Mouse (Mus musculus) embryonic stem cell, embryonic (primary cell): Measurements from ENCODE around the gene P2rx7.
"Not testable (repeated sequence)": the region's sequence is repeated elsewhere in the genome, so short reads cannot be mapped to it uniquely, and the experiment has no call there.

Experiments
- CTCF ChIA-PET, 4 experiments: fragments of 300-600 bp in 2 of 4; fragments of 350-600 bp in 2 of 4; sonication (Branson Sonifier 250); formaldehyde crosslinking; loops; one replicate each; lab custom pipeline; 2022; ENCODE audit warnings: inconsistent platforms in 2 of 4; lab: Charles Lee
- POLR2A ChIA-PET, 4 experiments: fragments of 300-600 bp in 2 of 4; fragments of 350-600 bp in 2 of 4; sonication (Branson Sonifier 250); formaldehyde crosslinking; loops; one replicate each; lab custom pipeline; 2022; ENCODE audit warnings: antibody characterized with exemption in 4 of 4, inconsistent platforms in 1 of 4; lab: Charles Lee

The P2rx7 gene

GRCm38 (mm10) chr5:122662501-122662900, 18.8 kb downstream of the P2rx7 start:
- POLR2A ChIA-PET, result interaction anchor here in 2 of 4 experiments (0.6 to 2.2 kb wide), 4 partner anchors 14 to 930 kb away, joined by 3 to 7 read pairs (median 4); no protein-coding TSS in a partner anchor
- CTCF ChIA-PET, result interaction anchor here (0.5 to 1.0 kb wide), 6 partner anchors 52 to 520 kb away, joined by 3 read pairs; no protein-coding TSS in a partner anchor

GRCm38 (mm10) chr5:122665036-122665435, 21.3 kb downstream of the P2rx7 start:
- POLR2A ChIA-PET, result no interaction called here

GRCm38 (mm10) chr5:122668981-122669897, 25.5 kb downstream of the P2rx7 start:
- ChIA-PET POLR2A (interaction anchor here (0.6 to 0.9 kb wide), 4 partner anchors 12 to 542 kb away, joined by 3 to 11 read pairs (median 4); no protein-coding TSS in a partner anchor), CTCF (interaction anchor here in 3 of 4 experiments (0.6 to 0.8 kb wide), 4 partner anchors 11 to 719 kb away, joined by 3 to 4 read pairs (median 3); no protein-coding TSS in a partner anchor)

More at GRCm38 (mm10) chr5:122665036-122665435, 21.3 kb downstream of the P2rx7 start:
- CTCF ChIA-PET, result interaction anchor here in 1 of 4 experiments (0.6 kb wide), 1 partner anchor 61 kb away, joined by 3 read pairs; no protein-coding TSS in a partner anchor

- CTCF ChIA-PET, result interaction anchor here in 1 of 4 experiments (0.6 kb wide), 1 partner anchor 404 kb away, joined by 3 read pairs; no protein-coding TSS in a partner anchor
- POLR2A ChIA-PET, result not testable (repeated sequence)
Measured at GRCm38 (mm10) chr5:122671641-122672040, 27.9 kb downstream of the P2rx7 start.

GRCm38 (mm10) chr5:122672298-122672697, 28.6 kb downstream of the P2rx7 start:
- POLR2A ChIA-PET, result no interaction called here
- CTCF ChIA-PET, result interaction anchor here in 2 of 4 experiments (0.6 to 0.7 kb wide), 2 partner anchors 9 to 404 kb away, joined by 3 read pairs; no protein-coding TSS in a partner anchor

- ChIA-PET CTCF (interaction anchor here in 1 of 4 experiments (0.7 kb wide), 1 partner anchor 10 kb away, joined by 4 read pairs; no protein-coding TSS in a partner anchor), POLR2A (interaction anchor here in 2 of 4 experiments (0.6 to 1.4 kb wide), 3 partner anchors 14 to 178 kb away, joined by 4 to 6 read pairs (median 4); no protein-coding TSS in a partner anchor)
Measured at GRCm38 (mm10) chr5:122676002-122676401, 32.3 kb downstream of the P2rx7 start.

GRCm38 (mm10) chr5:122677983-122678382, 34.3 kb downstream of the P2rx7 start:
- ChIA-PET CTCF (interaction anchor here in 3 of 4 experiments (0.6 to 1.3 kb wide), 3 partner anchors 41 to 589 kb away, joined by 3 to 4 read pairs (median 4); no protein-coding TSS in a partner anchor), POLR2A (interaction anchor here in 2 of 4 experiments (0.5 to 0.7 kb wide), 2 partner anchors 144 to 202 kb away, joined by 3 to 5 read pairs; no protein-coding TSS in a partner anchor)

GRCm38 (mm10) chr5:122679881-122680280, 36.2 kb downstream of the P2rx7 start:
- CTCF ChIA-PET, result no interaction called here
- POLR2A ChIA-PET, result interaction anchor here in 2 of 4 experiments (0.9 to 2.0 kb wide), 7 partner anchors 19 to 227 kb away, joined by 3 to 6 read pairs (median 4); partner anchors contain the start of genes P2rx4 (in 1 of the 2) and P2rx7 (in 1 of the 2)

- POLR2A ChIA-PET, result interaction anchor here in 3 of 4 experiments (0.6 to 2.0 kb wide), 25 partner anchors 9 to 610 kb away, joined by 3 to 8 read pairs (median 3); partner anchors contain the start of genes P2rx4 (in 2 of the 3) and P2rx7 (in 1 of the 3)
- CTCF ChIA-PET, result interaction anchor here in 3 of 4 experiments (0.6 to 1.5 kb wide), 8 partner anchors 9 to 383 kb away, joined by 3 to 7 read pairs (median 4); partner anchors contain the start of gene P2rx4 (in 1 of the 3)
Measured at GRCm38 (mm10) chr5:122681276-122681675, 37.6 kb downstream of the P2rx7 start.

- CTCF ChIA-PET, result no interaction called here
- POLR2A ChIA-PET, result interaction anchor here in 1 of 4 experiments (0.7 kb wide), 1 partner anchor 14 kb away, joined by 3 read pairs; no protein-coding TSS in a partner anchor
Measured at GRCm38 (mm10) chr5:122683926-122684325, 40.2 kb downstream of the P2rx7 start.

GRCm38 (mm10) chr5:122687391-122687790, 43.7 kb downstream of the P2rx7 start:
- CTCF ChIA-PET, result no interaction called here
- POLR2A ChIA-PET, result interaction anchor here in 1 of 4 experiments (0.6 kb wide), 1 partner anchor 38 kb away, joined by 3 read pairs; no protein-coding TSS in a partner anchor

GRCm38 (mm10) chr5:122689153-122689552, 45.4 kb downstream of the P2rx7 start:
- ChIA-PET POLR2A (interaction anchor here in 2 of 4 experiments (0.7 to 1.4 kb wide), 3 partner anchors 10 to 20 kb away, joined by 3 to 7 read pairs (median 3); partner anchors contain the start of gene P2rx4 (in 1 of the 2)), CTCF (no interaction called here)

GRCm38 (mm10) chr5:122690486-122690885, 46.8 kb downstream of the P2rx7 start:
- POLR2A ChIA-PET, result interaction anchor here in 3 of 4 experiments (0.9 to 1.2 kb wide), 4 partner anchors 9 to 19 kb away, joined by 3 to 5 read pairs (median 3); partner anchors contain the start of gene P2rx4 (in 1 of the 3)
- CTCF ChIA-PET, result no interaction called here

GRCm38 (mm10) chr5:122693431-122694207, 49.9 kb downstream of the P2rx7 start:
- ChIA-PET POLR2A (interaction anchor here in 2 of 4 experiments (0.5 to 1.6 kb wide), 6 partner anchors 10 to 41 kb away, joined by 3 to 6 read pairs (median 5); partner anchors contain the start of gene P2rx4 (in 2 of the 2)), CTCF (interaction anchor here in 1 of 4 experiments (1.0 kb wide), 1 partner anchor 71 kb away, joined by 3 read pairs; no protein-coding TSS in a partner anchor)

GRCm38 (mm10) chr5:122695516-122695915, 51.8 kb downstream of the P2rx7 start:
- CTCF ChIA-PET, result no interaction called here
- POLR2A ChIA-PET, result interaction anchor here in 1 of 4 experiments (0.6 kb wide), 1 partner anchor 74 kb away, joined by 3 read pairs; no protein-coding TSS in a partner anchor

GRCm38 (mm10) chr5:122698041-122698700, 54.5 kb downstream of the P2rx7 start:
- ChIA-PET POLR2A (interaction anchor here in 3 of 4 experiments (0.5 to 3.1 kb wide), 15 partner anchors 9 to 425 kb away, joined by 3 to 22 read pairs (median 3); partner anchors contain the start of genes P2rx4 (in 2 of the 3) and Orai1 (in 1 of the 3)), CTCF (interaction anchor here in 1 of 4 experiments (0.6 to 1.3 kb wide), 3 partner anchors 10 to 569 kb away, joined by 3 to 4 read pairs (median 3); partner anchors contain the start of gene Anapc5)
